Mouse (Mus musculus): ENCODE measurements at regions not wholly inside any gene's neighbourhood (a gene's known extent, or its start where the extent isn't known, plus 50 kb on each side); places are given as distances from the start of the nearest gene placed in this dataset.

DNA sequence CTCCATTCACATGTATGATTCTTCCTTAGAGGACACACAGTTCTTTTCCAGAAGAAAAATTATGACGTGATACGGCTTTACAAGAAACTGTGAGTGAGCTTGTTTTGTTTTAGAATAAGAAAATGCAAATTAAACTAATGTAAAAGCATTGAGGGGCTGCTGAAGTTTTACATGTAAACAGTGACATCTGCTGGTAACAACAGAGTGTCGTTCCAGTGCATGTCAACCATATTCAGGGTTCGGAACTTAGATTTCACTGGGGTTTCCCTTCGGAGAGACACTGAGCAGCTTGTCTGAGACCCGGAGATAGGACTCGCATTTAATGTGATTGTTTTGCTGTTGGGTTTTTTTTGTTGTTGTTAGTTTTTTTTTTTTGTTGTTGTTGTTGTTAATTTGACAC lies 148.4 kb upstream of the Ube3a start:
- H3K9me3 ChIP-seq (ENCODE audit: low read length), result no peaks in the 10 kb centered on the region
- H3K27ac ChIP-seq, result no peak overlapping the region
- no peak overlapping the region for H3K4me3 ChIP-seq (ENCODE audit: low read length)
- no peak overlapping the region for H3K4me2 ChIP-seq (ENCODE audit: low read depth, low read length)
- ATAC-seq (peak; percentile 58; the same call in 1 of the 2 replicates), DNase-seq (ENCODE audit: low spot score) (peak; percentile 82)
- 40% methylated on average over 7 of the region's 7 CpGs for WGBS
- H3K27me3 ChIP-seq (ENCODE audit: insufficient read depth, low read length), result no peaks in the 10 kb centered on the region
- peak; percentile 75 for TF ChIP-seq CTCF (IDR thresholded peaks at IDR 0.05; ENCODE audit: low read depth)
- no peaks in the 10 kb centered on the region for H3K4me1 ChIP-seq (ENCODE audit: insufficient read depth, low read length)
- no peak overlapping the region for H3K9ac ChIP-seq (replicated peaks; ENCODE audit: low read length)
- H3K36me3 ChIP-seq (ENCODE audit: insufficient read depth, low read length), result no peaks in the 10 kb centered on the region

Measured in hindbrain, postnatal 0 days (tissue).